Mouse (Mus musculus): ENCODE results near the gene Rhof.
A peak's percentile ranks its signal among the peaks of the same experiment; 100 is the strongest.

Gene Rhof

GRCm38 (mm10) chr5:123134875-123135382 is 2.4 kb upstream of the Rhof start:
- no peak for DNase-seq

DNA sequence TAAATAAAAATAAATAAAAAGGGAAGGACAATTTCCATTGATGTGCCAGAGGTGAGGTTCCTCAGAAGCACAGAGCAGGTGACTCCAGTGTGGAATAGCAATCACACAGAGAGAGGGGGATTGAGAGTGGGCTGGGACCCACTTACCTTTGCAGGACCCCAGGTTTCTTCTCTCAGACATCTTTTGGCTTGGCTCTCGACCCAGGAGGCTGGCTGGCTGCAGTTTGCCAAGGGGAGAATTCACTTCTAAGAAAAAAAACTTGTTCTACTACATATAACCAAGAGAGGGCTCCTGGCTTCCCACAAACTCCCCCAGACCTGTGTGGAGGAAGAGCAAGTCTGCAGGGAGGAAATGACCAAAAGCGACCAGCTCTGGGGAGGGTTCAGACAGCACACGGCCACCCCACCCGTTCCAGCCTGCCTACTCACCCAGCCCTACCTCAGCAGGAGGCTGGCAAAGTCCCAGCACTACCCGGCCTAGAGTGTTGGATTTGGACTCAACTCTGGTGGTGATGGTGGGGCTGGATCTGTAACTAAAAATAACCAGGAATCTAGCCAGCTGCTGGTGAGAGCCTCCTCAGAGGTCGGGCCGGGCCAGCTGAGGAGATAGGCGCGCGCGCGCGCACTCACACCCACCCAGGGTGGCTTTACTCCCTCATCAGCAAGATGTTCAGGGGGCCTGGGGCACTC is 1.8 kb upstream of the Rhof start:
- DNase-seq, result peak; percentile 61

GRCm38 (mm10) chr5:123133784-123134143 is 1.3 kb upstream of the Rhof start:
- peak; percentile 39 for DNase-seq

DNA sequence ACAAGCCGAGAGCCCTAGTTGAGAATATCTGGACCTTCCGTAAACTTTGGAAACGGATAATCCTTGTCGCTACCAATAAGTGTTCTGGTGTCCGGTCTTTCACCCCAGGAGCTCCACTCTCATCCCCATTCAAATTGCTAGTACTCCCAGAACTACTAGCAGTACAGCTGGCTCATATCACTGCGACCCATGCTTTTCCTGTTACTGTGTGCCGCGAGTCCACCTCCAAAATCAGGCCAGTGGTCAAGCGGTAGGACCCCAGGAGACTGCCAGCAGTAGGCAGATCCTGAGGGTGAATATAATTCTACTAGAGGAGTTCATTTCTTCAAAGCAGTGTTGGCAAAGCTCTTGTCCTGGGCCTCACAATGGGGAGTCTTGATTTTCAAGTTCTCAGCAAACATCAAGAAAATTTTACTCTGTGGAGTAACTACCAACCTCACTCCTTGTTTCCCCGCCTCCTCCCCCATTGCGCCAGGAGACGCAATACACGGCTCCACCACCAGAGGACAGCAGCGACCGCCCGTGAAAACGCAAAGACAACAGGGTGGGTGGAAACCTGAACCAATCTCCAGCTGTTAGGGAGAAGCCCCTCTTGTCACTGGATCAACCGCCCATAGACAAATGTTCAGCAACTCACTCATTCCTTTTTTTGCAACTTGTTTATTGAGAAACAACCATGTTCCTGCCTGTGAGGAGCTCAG is 741 bp upstream of the Rhof start:
- DNase-seq, result peak; percentile 86

DNA sequence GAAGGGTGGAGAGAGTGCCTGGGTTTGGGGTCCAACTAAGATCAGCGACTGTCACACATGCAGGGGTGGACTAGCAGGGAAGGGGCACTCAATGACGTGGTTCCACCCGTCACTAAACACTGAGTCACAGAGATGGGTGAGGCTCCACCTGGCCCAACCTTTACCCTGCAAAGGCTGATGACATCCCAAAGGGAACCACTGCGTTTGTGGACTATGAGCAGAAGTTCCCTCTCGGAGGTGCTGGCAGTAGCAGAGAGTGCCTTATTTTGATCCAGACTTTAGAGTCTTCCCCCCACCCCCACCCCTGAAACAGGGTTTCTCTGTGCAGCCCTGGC is 1.7 kb downstream of the Rhof start:
- DNase-seq, result no peak

DNA sequence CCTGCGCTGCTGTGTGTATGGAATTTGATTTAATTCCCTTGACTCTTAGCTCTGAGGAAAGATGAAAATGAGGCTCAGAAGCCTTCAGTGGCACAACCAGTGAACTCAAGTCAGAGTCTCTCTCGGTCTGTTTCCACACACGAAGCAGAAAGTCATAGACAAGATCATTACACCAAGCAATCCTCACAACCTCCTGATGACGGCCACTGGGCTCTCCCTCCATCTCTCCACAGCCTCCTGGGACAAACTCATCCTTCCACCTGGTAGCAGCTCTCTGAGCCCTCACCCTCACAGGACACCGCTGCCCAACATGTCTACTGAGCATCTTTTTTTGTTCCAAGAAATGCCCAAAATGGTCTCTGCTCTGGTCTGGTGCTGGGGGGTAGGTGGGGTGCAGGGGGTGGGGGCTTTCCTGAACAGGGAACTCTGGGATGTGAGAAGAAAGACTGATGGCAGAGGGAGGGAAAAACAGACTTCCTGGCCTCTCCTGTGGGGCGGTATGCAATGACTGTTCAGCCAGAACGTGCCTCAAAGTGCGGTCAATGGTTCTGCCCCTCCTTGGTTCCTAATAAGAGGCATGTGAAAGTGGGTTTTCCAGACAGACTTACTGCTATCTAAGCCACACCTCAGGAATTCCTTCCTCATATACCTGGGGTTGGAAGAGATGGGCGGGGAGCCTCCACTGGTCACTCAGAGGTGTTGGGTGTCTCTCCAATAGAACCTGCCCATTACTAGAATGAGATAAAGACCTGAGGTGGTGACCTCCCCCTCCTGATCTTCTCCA is 2.3 kb downstream of the Rhof start:
- no peak for DNase-seq

GRCm38 (mm10) chr5:123129170-123129757 is 3.2 kb downstream of the Rhof start:
- DNase-seq, result no peak

GRCm38 (mm10) chr5:123128426-123129169 is 3.9 kb downstream of the Rhof start:
- no peak for DNase-seq

DNA sequence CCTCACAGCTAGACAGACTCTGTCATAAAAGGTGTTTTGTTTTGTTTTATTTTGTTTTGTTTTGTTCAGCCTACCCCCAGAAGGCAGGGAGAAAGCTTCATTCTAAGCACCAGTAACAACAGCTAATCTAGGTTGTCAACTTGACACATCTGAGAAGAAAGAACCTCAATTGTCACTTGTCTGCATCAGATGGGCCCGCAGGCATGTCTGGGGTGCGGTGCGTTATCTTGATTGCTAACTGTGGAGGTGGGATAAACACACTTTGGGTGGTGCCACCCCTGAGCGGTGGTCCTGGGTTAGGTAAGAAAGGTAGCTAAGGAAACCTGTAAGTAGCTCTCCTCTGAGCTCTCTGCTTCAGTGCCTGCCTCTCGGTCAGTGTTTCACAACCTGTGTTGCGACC is 5.5 kb downstream of the Rhof start:
- DNase-seq, result no peak

GRCm38 (mm10) chr5:123125638-123126406 is 6.7 kb downstream of the Rhof start:
- no peak for DNase-seq

- DNase-seq, result no peak
These were observed 7.4 kb downstream of the Rhof start for GRCm38 (mm10) chr5:123125105-123125504.

DNA sequence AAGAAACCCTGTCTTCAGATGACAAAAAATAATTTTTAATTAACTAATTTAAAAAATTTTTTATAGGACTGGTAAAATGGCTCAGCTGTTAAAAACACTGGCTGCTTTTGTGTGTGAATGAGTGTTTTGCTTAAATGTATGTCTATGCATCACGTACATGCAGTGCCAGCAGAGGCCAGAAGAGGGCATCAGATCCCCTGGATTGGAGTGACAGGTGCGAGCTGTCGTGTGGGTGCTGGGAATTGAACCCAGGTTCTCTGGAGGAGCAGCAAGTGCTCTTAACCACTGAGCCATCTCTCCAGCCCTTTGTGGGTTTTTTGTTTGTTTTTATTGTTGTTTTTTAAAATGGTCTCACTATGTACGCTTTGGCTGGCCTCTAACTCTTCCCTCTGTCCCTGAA is 10.3 kb downstream of the Rhof start:
- no peak for DNase-seq

- no peak for DNase-seq
These were observed 11.8 kb downstream of the Rhof start for GRCm38 (mm10) chr5:123120624-123121215.

GRCm38 (mm10) chr5:123118826-123119225 is 13.7 kb downstream of the Rhof start:
- no peak for DNase-seq

GRCm38 (mm10) chr5:123117773-123118172 is 14.7 kb downstream of the Rhof start:
- DNase-seq, result no peak

- peak; percentile 61 for DNase-seq
These were observed 15.2 kb downstream of the Rhof start for GRCm38 (mm10) chr5:123117257-123117656.

GRCm38 (mm10) chr5:123116080-123116479 is 16.4 kb downstream of the Rhof start:
- DNase-seq, result no peak

GRCm38 (mm10) chr5:123114924-123115323 is 17.6 kb downstream of the Rhof start:
- no peak for DNase-seq

DNA sequence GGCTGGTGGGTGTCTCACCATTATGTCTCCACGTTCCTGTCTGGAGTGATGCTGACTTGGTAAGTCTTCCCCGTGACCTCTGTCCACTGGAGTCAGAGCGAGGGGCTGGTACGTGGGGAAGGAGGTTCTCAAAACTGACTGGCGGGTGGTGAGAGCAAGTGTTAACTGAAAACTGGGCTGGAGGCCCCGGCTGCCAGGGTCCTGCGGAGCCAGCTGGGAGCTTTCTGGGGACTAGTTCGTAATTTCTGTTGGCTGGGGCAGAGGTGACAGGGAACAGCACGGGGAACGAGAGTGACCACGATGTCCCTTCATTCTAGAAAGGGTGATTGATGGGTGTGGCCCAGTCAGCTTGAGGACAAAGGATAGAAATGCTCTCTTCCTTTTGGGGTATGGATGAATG is 18.4 kb downstream of the Rhof start:
- DNase-seq, result no peak

- DNase-seq, result no peak
These were observed 22.2 kb downstream of the Rhof start for GRCm38 (mm10) chr5:123110296-123110721.

DNA sequence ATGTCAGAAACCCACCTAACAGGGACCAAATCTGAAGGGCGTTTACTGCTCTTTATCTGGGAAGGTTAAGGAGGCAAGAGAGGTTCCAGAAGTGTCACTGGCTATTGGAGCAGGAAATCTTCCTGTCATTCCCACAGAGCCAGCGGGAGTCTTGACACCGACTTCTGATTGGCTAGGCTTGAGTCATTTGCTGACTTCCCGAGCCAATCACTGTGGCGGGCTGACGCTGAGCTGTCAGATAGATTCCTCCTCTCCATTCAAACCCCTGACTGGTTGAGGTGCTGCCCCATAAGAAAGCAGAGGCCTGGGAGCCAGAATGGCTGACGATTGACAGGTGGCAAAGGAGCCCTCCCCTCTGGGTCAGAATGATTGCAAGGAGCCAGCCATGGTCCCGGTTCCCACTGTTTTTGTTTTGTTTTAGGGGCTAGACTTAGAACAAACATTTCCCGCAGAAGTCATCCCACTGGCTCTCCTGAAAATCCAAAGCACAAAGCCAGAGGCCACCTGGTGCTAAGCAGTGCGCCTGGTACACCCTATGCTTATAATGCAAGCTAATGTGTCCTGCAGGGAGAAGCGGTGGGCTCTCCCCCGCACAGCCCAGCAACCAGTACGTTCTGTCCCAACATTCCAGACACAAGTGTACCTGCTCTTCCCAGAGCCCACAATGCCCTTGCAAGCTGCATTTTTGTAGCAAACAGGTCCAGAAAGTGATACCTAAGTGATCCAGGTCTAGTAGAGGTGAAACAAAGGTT is 22.9 kb downstream of the Rhof start:
- peak; percentile 35 for DNase-seq
